8 mouse cellular contexts compared by ENCODE assay signal in the genomic region with DNA sequence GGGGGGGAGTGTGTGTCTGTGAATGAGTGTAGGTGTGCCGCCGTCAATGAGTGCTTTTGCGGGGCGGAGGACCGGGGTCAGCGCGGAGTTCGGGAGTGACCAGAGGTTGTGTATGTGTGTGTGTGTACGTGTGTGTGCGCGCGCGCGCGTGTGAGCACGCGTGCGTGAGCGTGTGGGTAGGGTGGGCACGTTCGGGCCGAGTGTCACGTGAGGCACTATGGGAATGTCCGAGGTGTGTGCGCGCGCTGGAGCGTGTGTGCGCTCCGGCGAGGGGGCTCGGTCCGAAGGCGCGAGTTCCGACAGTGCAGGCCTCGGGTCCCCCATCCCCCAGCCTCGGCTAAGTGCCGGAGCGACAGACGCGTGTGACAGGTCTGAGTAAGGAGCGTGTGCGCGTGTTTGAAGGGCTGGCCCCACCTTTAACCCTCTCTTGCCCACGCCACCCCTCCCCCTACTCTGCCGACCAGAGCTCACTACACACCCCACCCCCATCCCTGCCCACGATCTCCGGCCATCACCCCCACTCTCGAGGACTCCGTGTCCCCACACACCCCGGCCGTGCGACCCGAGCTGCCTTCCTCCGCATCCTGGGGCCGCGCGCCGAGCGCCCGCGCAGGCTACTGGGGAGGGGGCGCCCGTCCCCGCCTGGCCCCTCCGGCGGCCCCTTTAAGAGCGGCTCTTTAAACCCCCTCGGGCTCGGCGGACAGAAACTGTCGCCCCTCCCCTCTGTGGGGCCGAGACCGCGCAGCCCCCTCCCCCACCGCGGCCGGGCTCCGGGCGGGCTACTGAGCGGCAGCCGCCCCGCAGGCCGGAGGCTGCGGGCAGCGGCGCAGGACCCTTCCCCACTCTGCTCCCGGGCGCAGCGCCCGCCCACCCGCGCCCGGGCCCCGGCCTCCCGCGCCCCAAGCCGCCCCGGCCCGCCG. TPM values are rescaled to one million over a fixed set of nuclear protein-coding genes. Genes with fewer than 3 reads are reported as not detected.
DNase-seq lines count a peak whose midpoint lies in the region; ATAC-seq lines count a peak whose summit lies in the region.

No protein-coding gene starts in this region.

- peak overlapping the region; percentile 85 for H3K4me3 ChIP-seq in embryonic facial prominence, embryonic 10.5 days
- peak overlapping the region; percentile 66 for H3K4me3 ChIP-seq in kidney, embryonic 14.5 days (ENCODE audit: low read length)
- peak overlapping the region; percentile 74 for H3K4me3 ChIP-seq in midbrain, embryonic 16.5 days (ENCODE audit: low read depth, low read length)

- WGBS in embryonic facial prominence, embryonic 10.5 days: under 1% methylated on average over 87 of the region's 102 CpGs
- WGBS in kidney, embryonic 14.5 days: under 1% methylated on average over 76 of the region's 102 CpGs
- under 1% methylated on average over 64 of the region's 102 CpGs for WGBS in midbrain, embryonic 16.5 days

- peaks cover 41% of the 10 kb centered on the region for H3K36me3 ChIP-seq in embryonic facial prominence, embryonic 10.5 days (replicated peaks)
- H3K36me3 ChIP-seq in kidney, embryonic 14.5 days (ENCODE audit: control insufficient read depth, insufficient read depth, low read length): peaks cover 15% of the 10 kb centered on the region
- peaks cover 5% of the 10 kb centered on the region for H3K36me3 ChIP-seq in midbrain, embryonic 16.5 days (ENCODE audit: control insufficient read depth, insufficient read depth, low read length)

- H3K27ac ChIP-seq in embryonic facial prominence, embryonic 10.5 days (replicated peaks): peak overlapping the region; percentile 94
- H3K27ac ChIP-seq in kidney, embryonic 14.5 days (ENCODE audit: low read depth, low read length): peak overlapping the region; percentile 88
- peak overlapping the region; percentile 94 for H3K27ac ChIP-seq in midbrain, embryonic 16.5 days (ENCODE audit: low read length)

- H3K9me3 ChIP-seq in embryonic facial prominence, embryonic 10.5 days: no peaks in the 10 kb centered on the region
- H3K9me3 ChIP-seq in kidney, embryonic 14.5 days (ENCODE audit: control insufficient read depth, low read length): no peaks in the 10 kb centered on the region
- no peaks in the 10 kb centered on the region for H3K9me3 ChIP-seq in midbrain, embryonic 16.5 days (replicated peaks; ENCODE audit: control insufficient read depth, low read length, poor library complexity, severe bottlenecking)

- peaks cover 26% of the 10 kb centered on the region for H3K27me3 ChIP-seq in embryonic facial prominence, embryonic 10.5 days (replicated peaks; ENCODE audit: low read depth, poor library complexity, severe bottlenecking)
- H3K27me3 ChIP-seq in kidney, embryonic 14.5 days (ENCODE audit: control insufficient read depth, insufficient read depth, low read length): no peaks in the 10 kb centered on the region
- H3K27me3 ChIP-seq in midbrain, embryonic 16.5 days (ENCODE audit: control insufficient read depth, insufficient read depth, low read depth, low read length): no peaks in the 10 kb centered on the region

- peaks cover 67% of the 10 kb centered on the region for H3K4me1 ChIP-seq in embryonic facial prominence, embryonic 10.5 days
- H3K4me1 ChIP-seq in kidney, embryonic 14.5 days (ENCODE audit: control insufficient read depth, insufficient read depth, low read length): peaks cover 25% of the 10 kb centered on the region
- H3K4me1 ChIP-seq in midbrain, embryonic 16.5 days (ENCODE audit: control insufficient read depth, insufficient read depth, low read length): peaks cover 22% of the 10 kb centered on the region

- DNase-seq in thymus, postnatal 4 days: peak; percentile 56
- DNase-seq in thymus, postnatal 25 days: no peak
- DNase-seq in embryonic facial prominence, embryonic 10.5 days (ENCODE audit: low spot score): peak; percentile 90
- peak; percentile 62 to 65 for DNase-seq in heart, adult 9 months (ENCODE audit: low spot score in 2 of 2)
- peak; percentile 53 for DNase-seq in liver
- DNase-seq in testis, postnatal 14 days (ENCODE audit: low spot score): peak; percentile 81

- H3K9ac ChIP-seq in kidney, embryonic 14.5 days (ENCODE audit: low read depth, low read length): peak overlapping the region; percentile 85
- H3K9ac ChIP-seq in midbrain, embryonic 16.5 days (ENCODE audit: low read depth, low read length): peak overlapping the region; percentile 92

- peak overlapping the region; percentile 93 for H3K4me2 ChIP-seq in kidney, embryonic 14.5 days (replicated peaks; ENCODE audit: low read depth, low read length)
- H3K4me2 ChIP-seq in midbrain, embryonic 16.5 days (ENCODE audit: low read length): peak overlapping the region; percentile 70

- ATAC-seq in kidney, embryonic 14.5 days (ENCODE audit: low FRiP score, low TSS enrichment): peak; percentile 71
- ATAC-seq in midbrain, embryonic 16.5 days: peak; percentile 77

RNA-seq across cellular contexts. Expression of a gene that starts 0.6 kb away (rescaled TPM):
- polyA plus RNA-seq in embryonic facial prominence, embryonic 10.5 days (2016; fragmentation: Nextera tagmentation; extraction: Ambion mirVana): 4.7 and 5.1 TPM in 2 replicates
- 6.0 and 6.8 TPM in 2 replicates for polyA plus RNA-seq in kidney, embryonic 14.5 days (2014; fragmentation: Nextera tagmentation; extraction: Ambion mirVana)
- 7.7 and 8.2 TPM in 2 replicates for polyA plus RNA-seq in midbrain, embryonic 16.5 days (2015; fragmentation: Nextera tagmentation; extraction: Ambion mirVana)

RNA-seq across cellular contexts. Expression of a gene that starts 35.5 kb away (rescaled TPM):
- polyA plus RNA-seq in embryonic facial prominence, embryonic 10.5 days (2016; fragmentation: Nextera tagmentation; extraction: Ambion mirVana): 0.11 and 0.17 TPM in 2 replicates
- 0.07 TPM in 1 of 2 replicates, not detected in the other for polyA plus RNA-seq in kidney, embryonic 14.5 days (2014; fragmentation: Nextera tagmentation; extraction: Ambion mirVana)
- 0.16 TPM in 2 replicates for polyA plus RNA-seq in midbrain, embryonic 16.5 days (2015; fragmentation: Nextera tagmentation; extraction: Ambion mirVana)

RNA-seq across cellular contexts. Expression of a gene that starts 37.0 kb away (rescaled TPM):
- polyA plus RNA-seq in embryonic facial prominence, embryonic 10.5 days (2016; fragmentation: Nextera tagmentation; extraction: Ambion mirVana): 85.5 and 85.9 TPM in 2 replicates
- polyA plus RNA-seq in kidney, embryonic 14.5 days (2014; fragmentation: Nextera tagmentation; extraction: Ambion mirVana): 60.0 and 84.3 TPM in 2 replicates
- 28.5 and 32.9 TPM in 2 replicates for polyA plus RNA-seq in midbrain, embryonic 16.5 days (2015; fragmentation: Nextera tagmentation; extraction: Ambion mirVana)
